Mouse (Mus musculus) adrenal gland, adult 18-20 months (tissue): ENCODE measurements around the gene Olfr998. TPM values are rescaled to one million over a fixed set of nuclear protein-coding genes. Genes with fewer than 3 reads are reported as not detected.
"Not testable (repeated sequence)": the region's sequence is repeated elsewhere in the genome, so short reads cannot be mapped to it uniquely, and the experiment has no call there.

Source experiments
- DNase-seq, 2 experiments: peaks; one replicate each; pipeline ENCODE4 v3.0.0; 2021 to 2022; ENCODE audit warnings: low spot score in 2 of 2
- long read RNA-seq, 2 experiments: library from polyadenylated mRNA; stranded (forward); transcript quantifications; one replicate each; pipeline ENCODE4 v2.0.0; 2021
- total RNA-seq, 2 experiments: library from RNA; stranded (reverse); gene quantifications; 1 replicate in 1 of 2; 2 replicates in 1 of 2; pipeline ENCODE4 v1.2.3; 2021

The Olfr998 gene
- total RNA-seq, result not detected
- long read RNA-seq, experiment 1, result 0 reads
- long read RNA-seq, experiment 2, result 0 reads

DNA sequence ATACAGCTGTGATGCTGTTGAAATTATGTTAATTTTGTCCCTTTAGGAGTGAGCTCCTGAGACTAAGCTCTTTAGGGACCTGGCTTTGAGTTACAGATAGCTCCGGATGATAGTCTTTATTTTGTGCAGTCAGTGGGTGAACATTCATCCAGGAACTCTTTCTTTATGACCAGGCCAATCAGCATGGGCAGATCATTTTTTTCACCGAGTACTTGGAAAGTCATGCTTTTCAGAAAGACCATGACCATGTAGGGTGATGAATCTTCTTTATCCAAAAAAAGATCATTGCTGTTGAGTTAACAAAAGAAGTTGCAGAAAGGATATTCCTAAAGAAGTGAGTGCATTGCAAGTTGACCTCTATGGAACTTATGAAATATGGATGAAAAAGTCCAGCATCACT, at the start of gene Olfr998:
Gene Olfr998, plus strand, starts transcription at position 301 of the 400 bp plus-strand sequence.
- not testable (repeated sequence) for DNase-seq

GRCm38 (mm10) chr2:85554806-85555205, 33.9 kb upstream of the Olfr998 start:
- DNase-seq, result peak in 1 of 2 experiments; percentile 33

- no peak for DNase-seq
Observed at GRCm38 (mm10) chr2:85560226-85560625, 28.5 kb upstream of the Olfr998 start.

GRCm38 (mm10) chr2:85561187-85561586, 27.6 kb upstream of the Olfr998 start:
- peak in 1 of 2 experiments; percentile 22 for DNase-seq

DNA sequence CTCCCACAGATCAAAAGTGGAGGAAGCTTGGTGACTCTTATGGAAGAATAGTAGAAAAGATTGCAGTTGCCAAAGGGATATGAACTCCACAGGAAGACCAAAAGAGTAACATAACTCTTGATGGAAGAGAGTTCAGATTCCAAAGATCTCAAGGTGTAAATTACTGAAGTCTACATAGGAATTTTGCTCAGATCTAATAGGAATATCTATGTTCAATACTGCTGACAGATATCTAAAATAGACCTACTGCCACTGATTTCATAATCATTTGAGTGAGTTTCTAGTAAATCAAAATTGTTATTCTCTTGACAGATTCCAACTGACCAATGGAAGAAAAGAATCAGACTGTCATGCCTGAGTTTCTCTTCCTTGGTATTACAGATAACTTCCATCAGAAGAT, 9.8 kb upstream of the Olfr998 start, which contains the start of gene Olfr996:
Gene Olfr996, plus strand, starts transcription at position 301 of the 400 bp plus-strand sequence.
- no peak for DNase-seq

- DNase-seq, result no peak
Observed at GRCm38 (mm10) chr2:85611803-85612202, 23.1 kb downstream of the Olfr998 start, which contains the start of gene Olfr1000. TSS of gene Olfr1000 (minus strand) at chr2:85611903.

Other genes with a start within 250 kb of the Olfr998 start
- not detected for gene Olfr987, start 249.6 kb upstream of the Olfr998 start, total RNA-seq
- not detected for gene Olfr988, start 225.7 kb upstream of the Olfr998 start, total RNA-seq
- not detected for gene Olfr992, start 179.5 kb upstream of the Olfr998 start, total RNA-seq
- not detected for gene Olfr993, start 174.1 kb upstream of the Olfr998 start, total RNA-seq
- not detected for gene Olfr994, start 152.5 kb upstream of the Olfr998 start, total RNA-seq
- not detected for gene Olfr995, start 145.3 kb upstream of the Olfr998 start, total RNA-seq
- under 1 TPM; 0.13 to 0.20 TPM for gene 4833423E24Rik, start 69.9 kb upstream of the Olfr998 start, total RNA-seq
- not detected for gene Olfr996, start 9.7 kb upstream of the Olfr998 start, total RNA-seq
- not detected for gene Olfr1000, start 23.0 kb downstream of the Olfr998 start, total RNA-seq
- gene Olfr1002, start 61.8 kb downstream of the Olfr998 start, total RNA-seq, result not detected
- not detected for gene Olfr154, start 75.5 kb downstream of the Olfr998 start, total RNA-seq
- not detected for gene Olfr1006, start 89.8 kb downstream of the Olfr998 start, total RNA-seq
- gene Olfr1008, start 100.5 kb downstream of the Olfr998 start, total RNA-seq, result not detected
- not detected for gene Olfr1009, start 126.5 kb downstream of the Olfr998 start, total RNA-seq
- not detected for gene Olfr1012, start 173.8 kb downstream of the Olfr998 start, total RNA-seq
- not detected for gene Olfr1013, start 178.2 kb downstream of the Olfr998 start, total RNA-seq
- not detected for gene Olfr1014, start 183.8 kb downstream of the Olfr998 start, total RNA-seq
- not detected for gene Olfr1015, start 193.1 kb downstream of the Olfr998 start, total RNA-seq
- gene Olfr1016, start 213.6 kb downstream of the Olfr998 start, total RNA-seq, result not detected
- gene Olfr1018, start 229.5 kb downstream of the Olfr998 start, total RNA-seq, result not detected